Mouse (Mus musculus): ENCODE measurements around the gene Strip1. TPM values are rescaled to one million over a fixed set of nuclear protein-coding genes. Genes with fewer than 3 reads are reported as not detected.
A peak's percentile ranks its signal among the peaks of the same experiment; 100 is the strongest.

Gene Strip1
- polyA plus RNA-seq, 1 experiment from 2014 or later, result 33.4 TPM

DNA sequence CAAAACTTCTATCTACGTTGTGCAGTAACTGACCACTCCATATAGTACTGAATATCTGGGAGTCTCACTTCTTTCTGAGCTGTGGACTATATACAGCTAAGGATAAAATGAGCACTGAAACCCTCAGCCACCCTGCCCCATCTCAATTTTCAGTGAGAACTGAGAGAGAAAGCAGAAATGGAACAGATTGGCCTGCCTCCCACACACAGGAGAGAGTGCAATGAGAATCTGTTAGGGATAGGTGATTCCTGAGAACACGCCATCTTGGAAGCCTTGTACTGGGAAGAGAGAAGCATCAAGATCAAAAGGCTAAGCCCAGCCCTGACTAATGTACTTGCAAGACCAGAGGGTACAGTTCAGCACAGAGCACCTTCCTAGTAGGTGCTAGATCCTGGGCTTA lies 2.9 kb downstream of the Strip1 start:
- no peak for DNase-seq (ENCODE audit: low spot score)

DNA sequence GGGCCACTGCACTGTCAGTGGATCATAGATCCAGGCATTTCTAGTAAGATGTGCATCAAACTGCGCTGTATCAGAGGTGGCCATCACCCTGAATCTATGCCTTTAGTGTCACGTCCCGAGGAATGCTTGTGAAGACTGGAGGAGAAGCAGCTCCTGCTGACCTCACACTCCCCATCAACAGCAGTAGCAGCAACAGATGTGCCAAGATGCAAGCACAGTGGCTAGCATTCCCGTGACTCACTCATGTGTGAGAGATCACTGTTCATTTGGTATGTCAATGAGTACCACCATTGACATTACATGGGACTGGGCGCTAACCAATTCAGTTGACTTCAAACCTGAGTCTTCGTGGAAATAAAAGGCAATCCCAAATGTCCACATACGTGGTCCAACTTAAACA lies 3.9 kb downstream of the Strip1 start:
- no peak for DNase-seq (ENCODE audit: low spot score)

- no peak for DNase-seq (ENCODE audit: low spot score)
Observed at GRCm38 (mm10) chr3:107626751-107627150, 4.7 kb downstream of the Strip1 start.

GRCm38 (mm10) chr3:107625536-107625935 lies 6.0 kb downstream of the Strip1 start:
- DNase-seq (ENCODE audit: low spot score), result no peak

- no peak for DNase-seq (ENCODE audit: low spot score)
Observed at GRCm38 (mm10) chr3:107624424-107624823, 7.1 kb downstream of the Strip1 start.

- no peak for DNase-seq (ENCODE audit: low spot score)
Observed at GRCm38 (mm10) chr3:107622537-107622936, 9.0 kb downstream of the Strip1 start.

DNA sequence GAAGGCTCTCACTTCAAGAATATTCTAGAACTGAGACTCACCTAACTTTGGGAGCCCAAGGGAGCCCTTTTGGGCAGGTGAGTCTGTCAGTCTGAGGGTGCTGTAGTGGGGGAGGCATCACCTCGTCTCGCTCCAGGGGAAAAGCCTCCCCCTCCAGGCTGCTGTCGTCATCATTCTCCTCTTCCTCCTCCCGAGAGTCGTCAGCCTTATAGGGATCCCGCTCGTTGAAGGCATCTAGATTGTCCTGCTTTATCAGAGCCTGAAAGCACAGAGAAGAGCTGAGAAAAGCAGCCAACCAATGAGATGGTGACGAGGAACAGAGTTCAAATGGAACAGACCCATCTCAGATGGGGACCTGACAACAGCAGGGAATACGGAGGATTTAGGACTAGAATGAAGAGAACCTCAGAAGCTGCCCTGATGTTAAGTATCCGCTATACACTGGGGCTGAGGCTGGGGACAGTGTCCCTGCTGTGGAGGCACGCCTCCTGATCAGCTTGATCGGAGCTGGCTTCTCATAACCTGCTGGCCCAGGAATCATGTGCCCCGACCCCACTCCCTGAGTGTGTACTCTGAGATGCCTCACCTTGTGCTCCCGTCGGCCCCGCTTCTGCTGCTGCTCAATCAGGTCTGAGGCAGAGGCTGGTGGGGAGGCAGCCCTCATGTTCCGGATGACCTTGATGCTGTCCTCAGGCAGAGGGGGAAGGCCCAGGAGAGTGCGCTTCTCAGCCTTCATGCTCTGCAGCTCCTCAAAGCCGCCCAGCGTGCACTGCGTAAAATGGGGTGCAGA lies 10.0 kb downstream of the Strip1 start:
- DNase-seq (ENCODE audit: low spot score), result no peak

DNA sequence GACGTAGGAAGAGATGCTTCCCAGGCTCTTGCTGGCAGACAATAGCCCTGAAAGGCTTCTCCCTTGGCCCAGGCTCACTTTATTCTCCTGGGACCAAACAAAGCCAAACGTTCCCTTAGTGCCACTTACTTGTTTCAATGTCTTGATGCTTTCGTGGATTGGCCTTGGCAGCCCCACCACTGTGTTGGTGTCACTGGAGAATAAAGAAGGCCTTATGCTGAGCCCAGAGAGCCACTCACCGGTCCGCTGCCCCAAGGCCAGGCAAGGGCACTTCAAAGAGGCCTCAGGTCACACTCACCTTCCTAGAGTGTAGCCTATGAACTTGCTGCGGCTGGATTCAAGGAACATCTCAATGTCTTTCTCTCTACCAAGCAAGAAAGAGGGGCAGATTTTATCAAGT lies 11.6 kb downstream of the Strip1 start:
- DNase-seq (ENCODE audit: low spot score), result no peak

DNA sequence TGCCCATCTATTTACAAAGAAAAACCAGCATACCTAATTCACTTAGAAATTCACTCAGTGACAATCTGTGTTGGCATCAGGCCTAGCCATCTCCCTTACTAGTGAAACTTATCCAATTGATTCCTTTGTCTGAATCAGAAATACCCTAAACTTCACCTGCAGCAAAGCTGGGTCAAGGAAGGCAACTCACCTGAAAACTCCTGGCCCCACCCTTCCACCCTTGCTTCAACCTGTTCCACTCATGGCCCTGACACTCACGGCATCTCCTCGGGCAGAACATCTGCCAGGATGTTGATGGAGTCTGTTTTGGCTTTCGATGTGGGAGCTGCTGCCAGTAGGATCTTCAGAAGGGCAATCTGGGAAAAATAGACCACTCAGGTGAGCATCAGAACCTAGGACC lies 13.7 kb downstream of the Strip1 start:
- DNase-seq (ENCODE audit: low spot score), result no peak

DNA sequence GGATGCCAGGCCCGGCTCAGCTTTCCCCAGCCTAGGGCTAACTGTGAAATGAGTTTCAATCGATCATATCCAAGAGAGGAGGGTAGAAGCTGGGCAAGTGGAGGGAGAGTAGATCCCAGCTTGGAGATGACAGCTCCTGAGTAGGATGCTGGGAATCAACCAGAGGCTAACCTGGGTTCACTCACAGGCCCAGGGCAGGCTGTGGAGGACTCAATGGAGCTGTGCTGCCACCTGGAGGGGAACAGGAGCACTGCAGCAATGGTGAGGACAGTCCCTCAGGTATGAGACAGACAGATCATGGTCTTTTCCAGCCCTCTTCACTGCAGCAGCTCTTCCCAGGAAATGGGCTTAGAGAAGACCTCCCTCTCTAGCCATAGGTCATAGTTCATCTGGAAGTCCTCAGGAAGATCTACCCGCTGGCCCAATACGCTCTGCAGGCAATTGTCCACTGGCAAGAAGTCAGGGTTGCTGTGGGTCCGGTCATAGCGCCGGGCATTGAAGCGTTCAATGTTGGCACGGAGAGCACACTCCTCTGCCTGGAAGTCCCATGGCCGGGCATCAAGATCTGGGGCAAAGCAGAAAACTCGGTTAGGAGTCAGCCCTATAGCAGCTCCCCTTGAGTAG lies 18.5 kb downstream of the Strip1 start:
- DNase-seq (ENCODE audit: low spot score), result peak; percentile 60

- DNase-seq (ENCODE audit: low spot score), result no peak
Observed at GRCm38 (mm10) chr3:107611394-107611793, 20.1 kb downstream of the Strip1 start.

DNA sequence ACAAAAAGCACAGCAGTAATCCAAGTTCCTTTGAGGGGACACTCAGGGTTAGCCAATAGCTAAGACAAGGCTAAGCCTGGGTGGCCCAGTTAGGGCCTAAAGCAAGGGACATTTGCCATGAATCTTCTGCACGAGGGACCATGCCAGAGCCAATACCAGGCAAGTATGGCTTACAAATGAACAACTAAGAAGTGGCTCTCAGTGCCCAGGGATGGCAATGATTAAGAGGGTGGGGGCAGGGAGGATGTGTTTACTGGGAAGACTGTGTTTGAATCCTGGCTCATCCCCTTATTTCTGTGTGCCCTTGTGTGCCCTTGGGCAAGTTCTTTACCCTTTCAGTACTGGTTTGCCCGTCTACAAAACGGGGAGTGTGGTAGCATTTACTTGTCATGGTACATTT lies 22.1 kb downstream of the Strip1 start:
- DNase-seq (ENCODE audit: low spot score), result no peak

- DNase-seq (ENCODE audit: low spot score), result no peak
Observed at GRCm38 (mm10) chr3:107608808-107609207, 22.7 kb downstream of the Strip1 start.

- no peak for DNase-seq (ENCODE audit: low spot score)
Observed at GRCm38 (mm10) chr3:107607221-107607620, 24.3 kb downstream of the Strip1 start.

- peak; percentile 57 for DNase-seq (ENCODE audit: low spot score)
Observed at GRCm38 (mm10) chr3:107605304-107605703, 26.2 kb downstream of the Strip1 start.

GRCm38 (mm10) chr3:107600127-107600526 lies 31.4 kb downstream of the Strip1 start:
- DNase-seq (ENCODE audit: low spot score), result no peak

DNA sequence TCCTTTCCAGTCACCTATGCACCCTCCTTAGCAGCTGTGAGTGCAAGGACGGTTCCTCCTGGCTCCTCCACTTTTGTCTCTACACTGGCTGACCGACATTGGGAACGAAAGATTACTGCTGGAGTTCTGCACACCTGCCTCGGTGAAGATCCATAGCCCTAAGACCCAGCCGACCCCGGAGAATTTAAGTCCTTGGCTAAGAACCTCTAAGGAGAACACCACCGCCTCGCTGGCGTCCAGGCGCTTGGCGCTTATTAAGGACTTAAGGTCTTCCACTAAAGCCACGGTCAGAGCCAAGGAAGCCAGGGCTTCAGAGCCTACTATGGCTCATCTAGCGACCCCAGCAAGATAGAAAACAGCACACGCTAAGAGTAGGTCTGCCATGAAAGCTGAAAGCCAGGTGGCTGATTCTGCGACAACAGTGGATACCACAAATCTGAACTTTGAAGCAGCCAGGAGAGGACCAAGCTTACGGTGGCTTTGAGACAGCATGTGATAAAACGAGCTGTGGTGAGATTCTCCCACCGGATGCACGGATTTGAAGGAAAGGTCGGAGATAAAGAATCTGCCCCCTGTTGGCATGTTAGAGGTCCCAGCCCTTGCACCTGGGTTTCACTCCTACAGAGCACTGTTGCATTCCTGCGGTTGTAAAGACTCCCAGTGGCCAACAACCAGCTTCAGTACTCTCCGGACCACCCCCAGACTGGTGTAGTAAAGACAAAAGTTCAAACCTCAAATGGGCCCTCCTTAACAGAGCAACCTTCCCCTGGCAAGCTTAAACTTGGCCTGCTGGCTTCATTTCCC lies 33.7 kb downstream of the Strip1 start:
- DNase-seq (ENCODE audit: low spot score), result peak; percentile 10

GRCm38 (mm10) chr3:107597134-107597533 lies 34.4 kb downstream of the Strip1 start:
- no peak for DNase-seq (ENCODE audit: low spot score)

DNA sequence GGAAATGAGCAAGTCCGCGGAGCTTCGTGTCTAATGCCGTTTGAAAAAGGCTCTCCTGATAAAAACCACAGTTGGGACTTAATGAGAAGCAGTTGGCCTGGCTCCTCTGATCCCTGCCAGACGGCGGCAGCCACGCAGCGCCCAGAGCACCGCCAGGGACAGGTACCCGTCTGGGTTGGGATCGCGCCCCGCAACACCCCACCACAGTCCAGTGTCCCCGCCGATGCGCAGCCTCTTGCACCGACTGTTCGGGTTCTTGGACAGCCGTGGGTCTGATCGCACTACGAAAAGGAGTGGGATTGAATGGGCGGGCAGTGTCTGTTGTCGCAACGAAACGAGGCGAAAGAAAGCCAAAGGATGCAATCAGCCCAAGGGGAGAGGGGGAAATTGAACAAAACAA lies 34.9 kb downstream of the Strip1 start:
- DNase-seq (ENCODE audit: low spot score), result no peak

- no peak for DNase-seq (ENCODE audit: low spot score)
Observed at GRCm38 (mm10) chr3:107595938-107596461, 35.5 kb downstream of the Strip1 start.

GRCm38 (mm10) chr3:107595264-107595937 lies 36.1 kb downstream of the Strip1 start:
- DNase-seq (ENCODE audit: low spot score), result no peak
